Mouse (Mus musculus) myocyte (in vitro differentiated cells): ENCODE results near the gene Olfr693.

Experiments used
- CEBPB ChIP-seq: IDR thresholded peaks from 2 replicates; pipeline ENCODE4 v1.6.1; 2011; ENCODE audit warnings: mild to moderate bottlenecking, moderate library complexity; ENCODE audit not compliant: poor library complexity, insufficient read depth, severe bottlenecking
- E2F4 ChIP-seq: IDR thresholded peaks from one replicate; pipeline ENCODE4 v1.6.1; 2011; ENCODE audit warnings: mild to moderate bottlenecking, control low read depth, moderate library complexity; ENCODE audit not compliant: insufficient read depth
- MAX ChIP-seq: IDR thresholded peaks from one replicate; pipeline ENCODE4 v1.6.1; 2011; ENCODE audit warnings: low read depth, mild to moderate bottlenecking, control low read depth
- MYOD1 ChIP-seq, 3 experiments: IDR thresholded peaks; one replicate each; pipeline ENCODE4 v1.6.1; 2011; ENCODE audit warnings: control low read depth in 2 of 3, low read depth in 2 of 3, mild to moderate bottlenecking in 2 of 3, moderate library complexity in 1 of 3; ENCODE audit not compliant: insufficient read length in 2 of 3, control insufficient read depth in 1 of 3
- MYOG ChIP-seq, 3 experiments: IDR thresholded peaks; one replicate each; pipeline ENCODE4 v1.6.1; 2011; ENCODE audit warnings: control low read depth in 2 of 3, low read depth in 2 of 3, mild to moderate bottlenecking in 2 of 3; ENCODE audit not compliant: insufficient read length in 2 of 3, control insufficient read depth in 1 of 3, insufficient read depth in 1 of 3
- POLR2A ChIP-seq: IDR thresholded peaks from one replicate; pipeline ENCODE4 v1.6.1; 2011; ENCODE audit warnings: low read depth, mild to moderate bottlenecking, control low read depth, moderate library complexity; ENCODE audit not compliant: insufficient read length
- POLR2AphosphoS2 ChIP-seq: IDR thresholded peaks from one replicate; pipeline ENCODE4 v1.6.1; 2011; ENCODE audit warnings: low read depth, control low read depth; ENCODE audit not compliant: insufficient read length
- SRF ChIP-seq: IDR thresholded peaks from one replicate; pipeline ENCODE4 v1.6.1; 2011; ENCODE audit warnings: low read depth; ENCODE audit not compliant: control insufficient read depth, insufficient read length
- TCF12 ChIP-seq: IDR thresholded peaks from one replicate; pipeline ENCODE4 v1.6.1; 2011; ENCODE audit warnings: mild to moderate bottlenecking, control low read depth; ENCODE audit not compliant: poor library complexity, insufficient read depth, severe bottlenecking
- TCF3 ChIP-seq: IDR thresholded peaks from one replicate; pipeline ENCODE4 v1.6.1; 2011; ENCODE audit warnings: low read depth, control low read depth; ENCODE audit not compliant: insufficient read length
- USF1 ChIP-seq: IDR thresholded peaks from one replicate; pipeline ENCODE4 v1.6.1; 2011; ENCODE audit warnings: low read depth, mild to moderate bottlenecking, control low read depth, moderate library complexity

DNA sequence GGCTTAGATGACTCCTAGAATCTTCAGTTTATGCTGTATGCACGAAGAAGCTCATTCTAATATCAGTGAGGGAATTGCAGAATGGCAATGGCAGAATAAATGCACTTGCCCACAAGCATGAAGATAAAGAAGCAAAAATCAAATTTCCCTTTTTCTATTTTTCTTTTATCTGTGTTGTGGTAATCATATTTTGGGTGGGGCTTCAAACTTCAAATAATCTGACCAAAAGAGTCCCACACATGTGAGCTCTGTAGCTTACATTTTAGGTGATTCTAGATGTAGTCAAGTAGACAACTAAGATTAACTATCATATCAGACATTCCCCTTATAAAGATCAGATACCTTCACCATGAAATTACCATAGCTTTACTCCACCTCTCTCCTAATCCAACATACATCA, 30.6 kb downstream of the Olfr693 start:
- no peak for TF ChIP-seq USF1
- no peak for TF ChIP-seq POLR2A
- no peak for TF ChIP-seq MYOD1 (IDR thresholded peaks at IDR 0.05; ENCODE audit: control insufficient read depth in 1 of 3, insufficient read length in 2 of 3, low read depth in 2 of 3)
- TF ChIP-seq MAX = no peak
- no peak for TF ChIP-seq POLR2AphosphoS2
- TF ChIP-seq SRF = no peak
- TF ChIP-seq MYOG (IDR thresholded peaks at IDR 0.05; ENCODE audit: control insufficient read depth in 1 of 3, insufficient read depth in 1 of 3, insufficient read length in 2 of 3, low read depth in 2 of 3) = no peak
- TF ChIP-seq E2F4 = no peak
- no peak for TF ChIP-seq CEBPB
- TF ChIP-seq TCF12 = no peak
- no peak for TF ChIP-seq TCF3
